Comparison of ENCODE assay signal across 9 mouse cellular contexts in the genomic region with DNA sequence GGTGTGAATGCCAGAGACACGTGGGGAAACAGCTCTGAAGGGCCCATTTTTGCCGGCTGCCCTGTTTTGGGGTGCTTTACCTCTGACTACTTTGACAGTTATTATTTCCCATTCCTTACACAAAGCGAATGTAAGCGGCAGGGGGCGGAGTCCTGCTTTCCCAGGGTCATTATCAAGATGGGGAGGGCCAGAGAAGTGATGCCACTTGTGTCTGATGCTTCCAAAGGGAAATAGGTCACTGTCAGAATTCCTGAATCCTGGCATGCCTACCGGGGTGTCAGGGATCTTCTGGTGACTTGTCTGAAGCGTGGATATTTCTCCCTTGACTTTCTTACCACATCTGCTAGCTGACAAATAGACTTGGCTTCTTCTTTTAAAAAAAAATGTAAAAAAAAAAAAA.
DNase-seq lines count a peak whose midpoint lies in the region; ATAC-seq and TF ChIP-seq lines count a peak whose summit lies in the region.
"Had no signal": no experiment of that assay in that cellular context is flagged by ENCODE, and none has a peak within 500 bp of the region (broad histone marks: within the 10 kb centered on the region; RNA-seq: fewer than 3 reads in every experiment).

No protein-coding gene starts in this region.

- 25% methylated on average over 7 of the region's 7 CpGs for WGBS in heart, postnatal 0 days
- 28% methylated on average over 7 of the region's 7 CpGs for WGBS in embryonic facial prominence, embryonic 12.5 days
- 22% methylated on average over 7 of the region's 7 CpGs for WGBS in forebrain, embryonic 15.5 days
- 28% methylated on average over 7 of the region's 7 CpGs for WGBS in midbrain, embryonic 14.5 days

- H3K9ac ChIP-seq in heart, postnatal 0 days (replicated peaks; ENCODE audit: low read depth, low read length), result no peak overlapping the region
- no peak overlapping the region for H3K9ac ChIP-seq in embryonic facial prominence, embryonic 12.5 days
- H3K9ac ChIP-seq in forebrain, embryonic 15.5 days (replicated peaks), result peak overlapping the region; percentile 56; the same call in 1 of the 2 replicates
- no peak overlapping the region for H3K9ac ChIP-seq in midbrain, embryonic 14.5 days (replicated peaks; ENCODE audit: low read length)
- H3K9ac ChIP-seq: liver, embryonic 15.5 days had no signal

- TF ChIP-seq CTCF in heart, postnatal 0 days (IDR thresholded peaks at IDR 0.05; ENCODE audit: low read depth), result no peak

- no peaks in the 10 kb centered on the region for H3K4me1 ChIP-seq in heart, postnatal 0 days (ENCODE audit: control insufficient read depth, insufficient read depth)
- H3K4me1 ChIP-seq in embryonic facial prominence, embryonic 12.5 days, result peaks cover 9% of the 10 kb centered on the region; the same call in 1 of the 2 replicates
- peaks cover 40% of the 10 kb centered on the region for H3K4me1 ChIP-seq in forebrain, embryonic 15.5 days
- peaks cover 9% of the 10 kb centered on the region; the same call in 1 of the 2 replicates for H3K4me1 ChIP-seq in midbrain, embryonic 14.5 days (ENCODE audit: control insufficient read depth, insufficient read depth, low read length)
- H3K4me1 ChIP-seq: liver, embryonic 15.5 days had no signal

- no peak for DNase-seq in heart, postnatal 0 days (ENCODE audit: low spot score)
- no peak for DNase-seq in heart, adult 18-20 months
- DNase-seq in midbrain, embryonic 14.5 days, result peak; percentile 53
- DNase-seq in left cerebral cortex, adult 18-20 months (ENCODE audit: low spot score in 2 of 2), result no peak
- DNase-seq in layer of hippocampus, adult 9-11 months, result no peak

- H3K27me3 ChIP-seq in heart, postnatal 0 days (ENCODE audit: control insufficient read depth, insufficient read depth, low read length), result peaks cover 33% of the 10 kb centered on the region
- H3K27me3 ChIP-seq in embryonic facial prominence, embryonic 12.5 days, result peaks cover 51% of the 10 kb centered on the region
- no peaks in the 10 kb centered on the region for H3K27me3 ChIP-seq in forebrain, embryonic 15.5 days
- no peaks in the 10 kb centered on the region for H3K27me3 ChIP-seq in midbrain, embryonic 14.5 days (ENCODE audit: control insufficient read depth, insufficient read depth, low read length)

- no peak for TF ChIP-seq EP300 in heart, postnatal 0 days (IDR thresholded peaks at IDR 0.05; ENCODE audit: low read depth)

- H3K27ac ChIP-seq in heart, postnatal 0 days (ENCODE audit: low read depth), result no peak overlapping the region
- H3K27ac ChIP-seq in embryonic facial prominence, embryonic 12.5 days, result no peak overlapping the region
- H3K27ac ChIP-seq in forebrain, embryonic 15.5 days (replicated peaks), result peak overlapping the region; percentile 87
- H3K27ac ChIP-seq in midbrain, embryonic 14.5 days (replicated peaks; ENCODE audit: low read depth, low read length), result peak overlapping the region; percentile 89
- H3K27ac ChIP-seq: liver, embryonic 15.5 days had no signal

- H3K36me3 ChIP-seq in heart, postnatal 0 days (replicated peaks; ENCODE audit: control insufficient read depth, insufficient read depth, low read length), result no peaks in the 10 kb centered on the region
- H3K36me3 ChIP-seq in embryonic facial prominence, embryonic 12.5 days, result no peaks in the 10 kb centered on the region
- no peaks in the 10 kb centered on the region for H3K36me3 ChIP-seq in forebrain, embryonic 15.5 days
- H3K36me3 ChIP-seq in midbrain, embryonic 14.5 days (ENCODE audit: control insufficient read depth, insufficient read depth, low read length), result no peaks in the 10 kb centered on the region
- H3K36me3 ChIP-seq: liver, embryonic 15.5 days had no signal

- H3K4me2 ChIP-seq in heart, postnatal 0 days (ENCODE audit: low read depth, low read length), result peak overlapping the region; percentile 69
- H3K4me2 ChIP-seq in embryonic facial prominence, embryonic 12.5 days (replicated peaks), result peak overlapping the region; percentile 54
- peak overlapping the region; percentile 60 for H3K4me2 ChIP-seq in forebrain, embryonic 15.5 days (replicated peaks)
- H3K4me2 ChIP-seq in midbrain, embryonic 14.5 days (ENCODE audit: low read length), result peak overlapping the region; percentile 70
- H3K4me2 ChIP-seq: liver, embryonic 15.5 days had no signal

- peak overlapping the region; percentile 38; the same call in 1 of the 2 replicates for H3K4me3 ChIP-seq in heart, postnatal 0 days (ENCODE audit: low read depth, low read length)
- no peak overlapping the region for H3K4me3 ChIP-seq in embryonic facial prominence, embryonic 12.5 days
- H3K4me3 ChIP-seq in forebrain, embryonic 15.5 days, result peak overlapping the region; percentile 46
- peak overlapping the region; percentile 44 for H3K4me3 ChIP-seq in midbrain, embryonic 14.5 days (replicated peaks; ENCODE audit: low read depth, low read length)
- H3K4me3 ChIP-seq: liver, embryonic 15.5 days had no signal

- H3K9me3 ChIP-seq in heart, postnatal 0 days (replicated peaks; ENCODE audit: control insufficient read depth, low read length), result no peaks in the 10 kb centered on the region
- H3K9me3 ChIP-seq in embryonic facial prominence, embryonic 12.5 days, result no peaks in the 10 kb centered on the region
- H3K9me3 ChIP-seq in forebrain, embryonic 15.5 days, result no peaks in the 10 kb centered on the region
- no peaks in the 10 kb centered on the region for H3K9me3 ChIP-seq in midbrain, embryonic 14.5 days (ENCODE audit: control insufficient read depth, low read length)
- H3K9me3 ChIP-seq: liver, embryonic 15.5 days had no signal

- ATAC-seq in heart, postnatal 0 days (ENCODE audit: insufficient read depth, low read depth), result no peak
- ATAC-seq in embryonic facial prominence, embryonic 12.5 days (ENCODE audit: insufficient number of reproducible peaks, insufficient read depth, low FRiP score, low TSS enrichment), result no peak
- ATAC-seq in forebrain, embryonic 15.5 days (replicated peaks), result 0 out of 2 replicates have a peak, but pooled peaks have one; percentile 7
- ATAC-seq in midbrain, embryonic 14.5 days (ENCODE audit: low FRiP score, low TSS enrichment), result no peak
- ATAC-seq in megakaryocyte progenitor cell, adult 5-6 weeks (replicated peaks; ENCODE audit: poor library complexity), result no peak

Comparison
In these comparisons a context has a peak if more than half of its experiments do, and no peak if none do; other contexts are left out.
1. H3K27ac ChIP-seq: peak in forebrain, embryonic 15.5 days (single experiment) and midbrain, embryonic 14.5 days (single experiment); none in heart, postnatal 0 days (single experiment) and embryonic facial prominence, embryonic 12.5 days (single experiment).
2. Peak in every context shown above with its lines, with median percentiles within 50 percentile points of each other: H3K4me2 ChIP-seq.